Mouse (Mus musculus): ENCODE results near the gene Gm16181.

The Gm16181 gene

GRCm38 (mm10) chr17:35220156-35220952, at the start of gene Gm16181:
Gene Gm16181 (plus strand): TSS chr17:35220834.
- DNase-seq, result no peak

- DNase-seq, result no peak
These were observed 48.0 kb upstream of the Gm16181 start for GRCm38 (mm10) chr17:35172445-35173234.

GRCm38 (mm10) chr17:35173329-35173728, 47.3 kb upstream of the Gm16181 start:
- no peak for DNase-seq

- no peak for DNase-seq
These were observed 46.2 kb upstream of the Gm16181 start for GRCm38 (mm10) chr17:35174201-35174977.

- no peak for DNase-seq
These were observed 45.3 kb upstream of the Gm16181 start for GRCm38 (mm10) chr17:35175382-35175781.

GRCm38 (mm10) chr17:35175968-35176367, 44.7 kb upstream of the Gm16181 start, which contains the start of gene Aif1:
Gene Aif1 (minus strand): TSS chr17:35176068.
- no peak for DNase-seq

- peak; percentile 64 for DNase-seq
These were observed 42.1 kb upstream of the Gm16181 start for GRCm38 (mm10) chr17:35178528-35178927.

GRCm38 (mm10) chr17:35180093-35180492, 40.5 kb upstream of the Gm16181 start:
- DNase-seq, result no peak

GRCm38 (mm10) chr17:35185639-35186611, 34.7 kb upstream of the Gm16181 start:
- peak; percentile 52 for DNase-seq

GRCm38 (mm10) chr17:35186681-35187080, 34.0 kb upstream of the Gm16181 start:
- DNase-seq, result no peak

- DNase-seq, result no peak
These were observed 33.3 kb upstream of the Gm16181 start for GRCm38 (mm10) chr17:35187345-35187744.

- no peak for DNase-seq
These were observed 32.5 kb upstream of the Gm16181 start, which contains the start of gene Lst1 for GRCm38 (mm10) chr17:35187959-35188610. Gene Lst1 (minus strand): TSS chr17:35188439.

- DNase-seq, result no peak
These were observed 31.4 kb upstream of the Gm16181 start for GRCm38 (mm10) chr17:35189186-35189585.

GRCm38 (mm10) chr17:35190096-35190495, 30.5 kb upstream of the Gm16181 start:
- no peak for DNase-seq

- DNase-seq, result no peak
These were observed 28.9 kb upstream of the Gm16181 start for GRCm38 (mm10) chr17:35191723-35192122.

- no peak for DNase-seq
These were observed 27.7 kb upstream of the Gm16181 start for GRCm38 (mm10) chr17:35192924-35193323.

GRCm38 (mm10) chr17:35193881-35194843, 26.5 kb upstream of the Gm16181 start, which contains the start of gene Ltb:
Gene Ltb (plus strand): TSS chr17:35194439.
- no peak for DNase-seq

GRCm38 (mm10) chr17:35194844-35195630, 25.6 kb upstream of the Gm16181 start:
- no peak for DNase-seq
